Mouse (Mus musculus) adrenal gland, postnatal 36 days (tissue): Measurements from ENCODE around the gene Scgb1b7. TPM values are rescaled to one million over a fixed set of nuclear protein-coding genes. Genes with fewer than 3 reads are reported as not detected.
"Not testable (repeated sequence)": the region's sequence is repeated elsewhere in the genome, so short reads cannot be mapped to it uniquely, and the experiment has no call there.

Source experiments
- DNase-seq, 2 experiments: peaks; one replicate each; pipeline ENCODE4 v3.0.0; 2021; ENCODE audit warnings: mixed read lengths in 1 of 2
- long read RNA-seq, 2 experiments: library from polyadenylated mRNA; stranded (forward); transcript quantifications; one replicate each; pipeline ENCODE4 v2.0.0; 2021; ENCODE audit warnings: borderline sequencing depth in 2 of 2
- total RNA-seq, 2 experiments: library from RNA; stranded (reverse); gene quantifications; 2 replicates each; pipeline ENCODE4 v1.2.3; 2021

Gene Scgb1b7
- not detected for total RNA-seq
- long read RNA-seq, experiment 1: 0 reads
- long read RNA-seq, experiment 2: 0 reads

DNA sequence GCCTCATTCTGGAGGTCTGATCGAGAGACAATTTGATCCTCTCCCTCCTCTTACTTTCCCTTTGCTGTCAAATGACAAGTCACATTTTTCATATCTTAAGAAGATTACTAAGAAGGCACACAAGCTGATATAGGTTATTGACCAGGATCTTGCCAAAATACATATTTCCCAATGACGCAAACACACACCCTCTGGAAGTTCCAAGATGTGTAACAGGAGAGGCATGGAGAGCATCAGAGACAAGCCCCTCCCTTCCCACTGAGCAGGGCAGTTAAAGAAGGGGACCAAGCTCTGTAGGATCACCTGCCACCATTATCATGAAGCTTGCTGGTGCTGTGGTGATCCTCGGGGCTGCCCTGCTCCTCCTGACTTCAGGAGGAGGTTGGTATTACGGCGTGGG lies at the start of gene Scgb1b7:
TSS of gene Scgb1b7 (plus strand) at position 301 of the 400 bp plus-strand sequence.
- not testable (repeated sequence) for DNase-seq

DNA sequence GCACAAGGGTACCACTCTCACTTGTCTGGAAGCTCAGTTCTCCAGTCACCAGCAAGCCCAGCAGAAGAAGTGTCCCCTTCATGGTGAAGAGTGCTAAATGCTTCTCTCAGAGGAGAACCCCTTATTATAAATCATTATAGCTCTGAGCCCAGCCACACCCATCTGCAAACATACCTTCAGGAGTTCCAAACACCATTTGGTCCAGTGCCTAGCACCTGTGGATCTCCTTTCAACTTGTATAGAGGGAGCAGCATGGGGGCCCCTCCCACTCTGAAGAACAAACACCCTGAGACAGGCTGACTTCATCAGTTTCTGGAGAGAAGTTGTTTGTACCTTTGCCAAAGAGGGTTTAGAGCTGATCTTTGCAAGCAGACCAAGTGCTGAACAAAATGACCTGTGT lies 6.8 kb upstream of the Scgb1b7 start, which contains the start of gene Scgb2b7:
TSS of gene Scgb2b7 (minus strand) at position 101 of the 400 bp plus-strand sequence.
- DNase-seq: not testable (repeated sequence)

Other genes with a start within 250 kb of the Scgb1b7 start
- not detected for gene Scgb2b7, start 6.9 kb upstream of the Scgb1b7 start, total RNA-seq